Mouse (Mus musculus): Measurements from ENCODE around the gene Olfr45.
"Not testable (repeated sequence)": the region's sequence is repeated elsewhere in the genome, so short reads cannot be mapped to it uniquely, and the experiment has no call there.

The Olfr45 gene

DNA sequence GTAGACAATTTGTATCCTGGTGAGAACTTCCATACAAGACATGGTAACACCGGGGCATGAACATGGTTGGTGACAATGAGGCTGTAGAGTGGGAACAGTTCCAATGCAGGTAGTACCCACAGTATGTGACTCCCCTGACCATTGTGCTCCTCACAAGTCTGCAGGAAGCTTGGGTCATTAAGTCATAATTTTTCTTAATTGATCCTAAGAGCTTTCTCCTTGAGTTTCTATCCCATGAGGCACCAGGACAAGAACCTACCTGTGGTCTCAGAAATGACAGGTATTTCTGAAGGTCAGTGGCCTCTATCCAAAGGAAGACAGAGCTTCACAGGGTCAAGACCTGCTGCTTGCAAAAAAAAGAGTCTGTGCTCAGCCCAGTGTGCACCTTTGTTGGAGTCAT lies at the start of gene Olfr45:
Olfr45 (plus strand) TSS at position 301 of the 400 bp plus-strand sequence.
- DNase-seq (ENCODE audit: low read depth, low spot score): no peak

GRCm38 (mm10) chr7:140646152-140646551 lies 35.6 kb upstream of the Olfr45 start, which contains the start of gene Olfr53:
Gene Olfr53 (plus strand): TSS chr7:140646452.
- DNase-seq (ENCODE audit: low read depth, low spot score): no peak

DNA sequence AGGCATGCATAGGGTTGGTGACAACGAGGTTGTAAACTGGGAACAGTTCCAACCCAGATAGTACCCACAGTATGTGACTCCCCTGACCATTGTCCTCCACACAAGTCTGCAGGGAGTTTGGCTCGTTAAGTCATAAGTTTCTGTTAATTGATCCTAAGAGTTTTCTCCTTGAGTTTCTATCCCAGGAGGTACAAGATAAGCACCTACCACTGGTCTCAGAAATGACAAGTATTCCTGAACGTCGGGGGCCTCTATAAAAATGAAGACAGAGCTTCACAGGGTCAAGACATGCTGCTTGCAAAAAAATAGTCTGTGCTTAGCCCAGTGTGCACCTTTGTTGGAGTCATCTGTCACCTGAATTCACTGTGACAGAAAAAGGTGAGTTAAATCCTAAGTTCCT lies 22.1 kb upstream of the Olfr45 start, which contains the start of gene Olfr539:
Olfr539 (plus strand) TSS at position 301 of the 400 bp plus-strand sequence.
- DNase-seq (ENCODE audit: low read depth, low spot score): no peak

DNA sequence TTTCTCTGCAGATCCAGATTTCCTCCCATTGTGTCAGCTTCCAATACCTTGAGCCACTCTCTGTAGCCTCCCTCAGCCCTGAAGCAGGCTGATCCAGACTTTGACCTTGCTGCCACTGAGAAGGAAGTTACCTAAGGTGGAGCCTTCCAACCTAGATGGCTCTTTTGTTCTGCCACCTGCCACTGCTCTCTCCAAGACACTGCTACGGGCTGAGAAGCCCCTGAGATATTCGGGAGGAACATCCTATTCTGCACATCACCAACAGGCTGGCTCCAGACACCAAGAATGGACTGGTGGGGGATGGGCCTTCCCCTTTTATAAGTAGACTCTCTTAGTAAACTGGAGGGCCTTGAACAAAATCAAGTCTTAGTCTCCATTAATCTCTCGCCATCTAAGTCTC lies 11.1 kb upstream of the Olfr45 start:
- DNase-seq (ENCODE audit: low read depth, low spot score): not testable (repeated sequence)

- no peak for DNase-seq (ENCODE audit: low read depth, low spot score)
These were observed 5.9 kb upstream of the Olfr45 start for GRCm38 (mm10) chr7:140675863-140676262.

- DNase-seq (ENCODE audit: low read depth, low spot score): not testable (repeated sequence)
These were observed 2.2 kb upstream of the Olfr45 start for GRCm38 (mm10) chr7:140679591-140679990.

GRCm38 (mm10) chr7:140696967-140697366 lies 15.2 kb downstream of the Olfr45 start, which contains the start of gene Olfr541:
Gene Olfr541 (plus strand): TSS chr7:140697267.
- DNase-seq (ENCODE audit: low read depth, low spot score): no peak

DNA sequence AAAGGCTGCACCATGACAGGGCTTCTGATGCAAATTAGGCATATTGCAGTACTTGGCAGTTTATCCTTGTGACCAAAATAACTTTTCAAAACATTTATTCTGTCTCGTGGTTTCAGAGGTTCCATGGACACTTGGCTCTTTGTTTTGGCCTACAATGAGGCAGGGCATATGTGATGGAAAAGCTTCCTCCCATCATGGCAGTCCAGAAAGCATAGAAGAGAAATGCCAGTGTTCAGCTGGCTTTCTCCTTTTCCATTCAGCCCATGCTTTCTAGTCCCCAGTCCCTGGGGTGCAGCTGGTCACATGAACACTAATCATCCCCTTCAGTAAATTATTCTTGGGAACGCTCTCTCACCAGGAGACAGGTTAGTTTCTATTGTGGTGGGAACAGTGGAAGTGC lies 24.6 kb downstream of the Olfr45 start:
- no peak for DNase-seq (ENCODE audit: low read depth, low spot score)

GRCm38 (mm10) chr7:140707536-140708284 lies 26.0 kb downstream of the Olfr45 start:
- DNase-seq (ENCODE audit: low read depth, low spot score): no peak

GRCm38 (mm10) chr7:140717155-140718055 lies 35.7 kb downstream of the Olfr45 start:
- DNase-seq (ENCODE audit: low read depth, low spot score): no peak

DNA sequence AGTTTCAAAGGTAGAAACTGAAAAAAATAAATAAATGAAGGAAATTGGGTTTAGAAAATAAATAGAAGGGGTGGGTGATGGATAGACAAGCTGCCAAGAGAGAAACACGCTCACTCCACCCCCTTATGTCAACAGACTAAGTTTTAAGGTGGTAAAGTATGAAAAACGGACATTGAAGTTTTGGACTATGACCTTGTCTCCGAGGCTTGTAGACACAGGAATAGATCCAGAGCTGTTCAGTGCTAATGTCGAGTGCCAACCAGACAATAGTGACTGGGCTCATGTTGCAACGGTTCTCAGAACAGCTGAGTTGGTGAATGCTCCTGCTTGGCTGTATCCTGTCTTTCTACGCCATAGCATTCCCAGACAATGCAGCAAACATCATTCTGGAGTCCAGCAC lies 39.3 kb downstream of the Olfr45 start:
- no peak for DNase-seq (ENCODE audit: low read depth, low spot score)

DNA sequence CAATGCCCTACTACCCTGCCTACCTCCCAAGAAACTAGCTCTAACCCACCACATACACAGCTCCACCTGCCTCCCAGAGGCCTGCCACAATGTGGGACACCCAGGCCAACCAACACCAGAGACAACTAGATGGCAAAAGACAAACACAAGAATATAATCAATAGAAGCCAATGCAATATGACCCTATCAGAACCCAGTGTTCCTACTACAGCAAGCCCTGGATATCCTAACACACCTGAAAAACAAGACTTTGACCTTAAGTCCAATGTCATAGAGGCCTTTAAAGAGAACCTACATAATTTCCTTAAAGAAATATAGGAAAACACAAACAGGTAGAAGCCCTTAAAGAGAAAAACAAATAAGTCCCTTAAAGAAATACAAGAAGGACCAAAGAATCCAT lies 43.8 kb downstream of the Olfr45 start:
- DNase-seq (ENCODE audit: low read depth, low spot score): no peak

- no peak for DNase-seq (ENCODE audit: low read depth, low spot score)
These were observed 51.4 kb downstream of the Olfr45 start for GRCm38 (mm10) chr7:140733162-140733561.

Measured in telencephalon, adult 2 months (tissue).